8 mouse cellular contexts compared by ENCODE assay signal in genomic region chr7:30216723-30217151, GRCm38 (mm10). TPM values are rescaled to one million over a fixed set of nuclear protein-coding genes. Genes with fewer than 3 reads are reported as not detected.
DNase-seq lines count a peak whose midpoint lies in the region; ATAC-seq lines count a peak whose summit lies in the region.

No protein-coding gene starts in this region.

- no peaks in the 10 kb centered on the region for H3K9me3 ChIP-seq in intestine, embryonic 14.5 days (ENCODE audit: control insufficient read depth, low read length)
- no peaks in the 10 kb centered on the region for H3K9me3 ChIP-seq in limb, embryonic 12.5 days
- no peaks in the 10 kb centered on the region for H3K9me3 ChIP-seq in midbrain, embryonic 13.5 days

- no peak overlapping the region for H3K9ac ChIP-seq in intestine, embryonic 14.5 days (ENCODE audit: low read length)
- no peak overlapping the region for H3K9ac ChIP-seq in limb, embryonic 12.5 days (replicated peaks)
- 0 out of 2 replicates have a peak overlapping the region, but pooled peaks have one; percentile 3 for H3K9ac ChIP-seq in midbrain, embryonic 13.5 days (replicated peaks)

- 0 out of 2 replicates have a peak, but pooled peaks cover 3% of the 10 kb centered on the region for H3K4me1 ChIP-seq in intestine, embryonic 14.5 days (replicated peaks; ENCODE audit: control insufficient read depth, insufficient read depth, low read length)
- peaks cover 4% of the 10 kb centered on the region for H3K4me1 ChIP-seq in limb, embryonic 12.5 days (replicated peaks)
- H3K4me1 ChIP-seq in midbrain, embryonic 13.5 days (replicated peaks) = peaks cover 13% of the 10 kb centered on the region

- ATAC-seq in intestine, embryonic 14.5 days (replicated peaks; ENCODE audit: low FRiP score, low TSS enrichment, low read depth) = peak; percentile 62
- peak; percentile 60 for ATAC-seq in limb, embryonic 12.5 days (ENCODE audit: insufficient number of reproducible peaks, insufficient read depth, low FRiP score, low TSS enrichment, low read depth)
- peak; percentile 78 for ATAC-seq in midbrain, embryonic 13.5 days

- 1% methylated on average over 15 of the region's 16 CpGs for WGBS in intestine, embryonic 14.5 days
- 1% methylated on average over 16 of the region's 16 CpGs for WGBS in limb, embryonic 12.5 days
- WGBS in midbrain, embryonic 13.5 days = under 1% methylated on average over 15 of the region's 16 CpGs

- DNase-seq in 3134 (ENCODE audit: extremely low read depth, insufficient read length, low spot score) (peak; percentile 75), R1 (ENCODE audit: low read depth, low spot score) (peak; percentile 94)
- DNase-seq in cerebellum, postnatal 25 days = peak; percentile 86 to 93
- peak; percentile 87 for DNase-seq in gastrocnemius, postnatal 10 days
- peak; percentile 90 for DNase-seq in intestine, embryonic 14.5 days (ENCODE audit: low spot score)
- DNase-seq in spleen, adult 18-20 months = peak; percentile 35 to 73

- H3K27ac ChIP-seq in intestine, embryonic 14.5 days (ENCODE audit: low read depth) = no peak overlapping the region; the same call in 1 of the 2 replicates
- H3K27ac ChIP-seq in limb, embryonic 12.5 days = no peak overlapping the region
- H3K27ac ChIP-seq in midbrain, embryonic 13.5 days = peak overlapping the region; percentile 5; the same call in 1 of the 2 replicates

- H3K27me3 ChIP-seq in intestine, embryonic 14.5 days (replicated peaks; ENCODE audit: control insufficient read depth, insufficient read depth, low read length) = no peaks in the 10 kb centered on the region
- H3K27me3 ChIP-seq in limb, embryonic 12.5 days = no peaks in the 10 kb centered on the region
- H3K27me3 ChIP-seq in midbrain, embryonic 13.5 days = no peaks in the 10 kb centered on the region

- peak overlapping the region; percentile 45 for H3K4me2 ChIP-seq in intestine, embryonic 14.5 days (ENCODE audit: low read length)
- H3K4me2 ChIP-seq in limb, embryonic 12.5 days = peak overlapping the region; percentile 44
- H3K4me2 ChIP-seq in midbrain, embryonic 13.5 days (replicated peaks) = peak overlapping the region; percentile 37

- no peaks in the 10 kb centered on the region for H3K36me3 ChIP-seq in intestine, embryonic 14.5 days (ENCODE audit: control insufficient read depth, insufficient read depth, low read length)
- no peaks in the 10 kb centered on the region for H3K36me3 ChIP-seq in limb, embryonic 12.5 days
- no peaks in the 10 kb centered on the region for H3K36me3 ChIP-seq in midbrain, embryonic 13.5 days

- no peak overlapping the region for H3K4me3 ChIP-seq in intestine, embryonic 14.5 days (ENCODE audit: low read depth, low read length)
- 0 out of 2 replicates have a peak overlapping the region, but pooled peaks have one; percentile 12 for H3K4me3 ChIP-seq in limb, embryonic 12.5 days (replicated peaks)
- H3K4me3 ChIP-seq in midbrain, embryonic 13.5 days (replicated peaks) = 0 out of 2 replicates have a peak overlapping the region, but pooled peaks have one; percentile 2

RNA-seq across cellular contexts. Expression of gene Polr2i, which starts 15.0 kb away (rescaled TPM):
- total RNA-seq in gastrocnemius, postnatal 10 days (2021) = 10 to 100 TPM; 71.9 to 80.7 TPM
- 159 and 161 TPM in 2 replicates for polyA plus RNA-seq in intestine, embryonic 14.5 days (2014; fragmentation: Nextera tagmentation; extraction: Ambion mirVana)
- 174 and 182 TPM in 2 replicates for polyA plus RNA-seq in limb, embryonic 12.5 days (2016; fragmentation: Nextera tagmentation; extraction: Ambion mirVana)
- polyA plus RNA-seq in midbrain, embryonic 13.5 days (2015; fragmentation: Nextera tagmentation; extraction: Ambion mirVana) = 181 and 186 TPM in 2 replicates

RNA-seq across cellular contexts. Expression of gene Tbcb, which starts 15.3 kb away (rescaled TPM):
- 10 to 100 TPM; 42.8 to 47.0 TPM for total RNA-seq in gastrocnemius, postnatal 10 days (2021)
- polyA plus RNA-seq in intestine, embryonic 14.5 days (2014; fragmentation: Nextera tagmentation; extraction: Ambion mirVana) = 147 and 157 TPM in 2 replicates
- polyA plus RNA-seq in limb, embryonic 12.5 days (2016; fragmentation: Nextera tagmentation; extraction: Ambion mirVana) = 214 and 222 TPM in 2 replicates
- polyA plus RNA-seq in midbrain, embryonic 13.5 days (2015; fragmentation: Nextera tagmentation; extraction: Ambion mirVana) = 359 and 362 TPM in 2 replicates

RNA-seq across cellular contexts. Expression of gene Capns1, which starts 18.1 kb away (rescaled TPM):
- 100 to 1,000 TPM; 314 to 330 TPM for total RNA-seq in gastrocnemius, postnatal 10 days (2021)
- 81.9 and 85.4 TPM in 2 replicates for polyA plus RNA-seq in intestine, embryonic 14.5 days (2014; fragmentation: Nextera tagmentation; extraction: Ambion mirVana)
- 75.6 and 77.9 TPM in 2 replicates for polyA plus RNA-seq in limb, embryonic 12.5 days (2016; fragmentation: Nextera tagmentation; extraction: Ambion mirVana)
- polyA plus RNA-seq in midbrain, embryonic 13.5 days (2015; fragmentation: Nextera tagmentation; extraction: Ambion mirVana) = 57.2 and 64.1 TPM in 2 replicates

RNA-seq across cellular contexts. Expression of gene Ovol3, which starts 18.8 kb away (rescaled TPM):
- total RNA-seq in gastrocnemius, postnatal 10 days (2021) = under 1 TPM in 1 of 2 experiments, not detected in 1; 0.77 TPM
- not detected in 2 replicates for polyA plus RNA-seq in intestine, embryonic 14.5 days (2014; fragmentation: Nextera tagmentation; extraction: Ambion mirVana)
- polyA plus RNA-seq in limb, embryonic 12.5 days (2016; fragmentation: Nextera tagmentation; extraction: Ambion mirVana) = not detected in 2 replicates
- polyA plus RNA-seq in midbrain, embryonic 13.5 days (2015; fragmentation: Nextera tagmentation; extraction: Ambion mirVana) = not detected in 2 replicates

RNA-seq across cellular contexts. Expression of gene Cox7a1, which starts 32.8 kb away (rescaled TPM):
- 100 to 1,000 TPM; 630 to 723 TPM for total RNA-seq in gastrocnemius, postnatal 10 days (2021)
- 5.8 and 11.3 TPM in 2 replicates for polyA plus RNA-seq in intestine, embryonic 14.5 days (2014; fragmentation: Nextera tagmentation; extraction: Ambion mirVana)
- polyA plus RNA-seq in limb, embryonic 12.5 days (2016; fragmentation: Nextera tagmentation; extraction: Ambion mirVana) = 2.4 and 2.9 TPM in 2 replicates
- 3.0 and 4.4 TPM in 2 replicates for polyA plus RNA-seq in midbrain, embryonic 13.5 days (2015; fragmentation: Nextera tagmentation; extraction: Ambion mirVana)
